Mouse (Mus musculus) gastrocnemius, postnatal 10 days (tissue): ENCODE results near the gene Eras. TPM values are rescaled to one million over a fixed set of nuclear protein-coding genes. Genes with fewer than 3 reads are reported as not detected.
A peak's percentile ranks its signal among the peaks of the same experiment; 100 is the strongest.
"Not testable (repeated sequence)": the region's sequence is repeated elsewhere in the genome, so short reads cannot be mapped to it uniquely, and the experiment has no call there.

Experiments used
- DNase-seq: peaks from one replicate; pipeline ENCODE4 v3.0.0; 2021; ENCODE audit warnings: mixed read lengths
- long read RNA-seq, 2 experiments: library from polyadenylated mRNA; stranded (forward); transcript quantifications; one replicate each; pipeline ENCODE4 v2.0.0; 2021
- total RNA-seq, 2 experiments: library from RNA; stranded (reverse); gene quantifications; 2 replicates each; pipeline ENCODE4 v1.2.3; 2021

Gene Eras
- not detected for total RNA-seq
- long read RNA-seq, experiment 1 = 0 reads
- long read RNA-seq, experiment 2 = 0 reads

DNA sequence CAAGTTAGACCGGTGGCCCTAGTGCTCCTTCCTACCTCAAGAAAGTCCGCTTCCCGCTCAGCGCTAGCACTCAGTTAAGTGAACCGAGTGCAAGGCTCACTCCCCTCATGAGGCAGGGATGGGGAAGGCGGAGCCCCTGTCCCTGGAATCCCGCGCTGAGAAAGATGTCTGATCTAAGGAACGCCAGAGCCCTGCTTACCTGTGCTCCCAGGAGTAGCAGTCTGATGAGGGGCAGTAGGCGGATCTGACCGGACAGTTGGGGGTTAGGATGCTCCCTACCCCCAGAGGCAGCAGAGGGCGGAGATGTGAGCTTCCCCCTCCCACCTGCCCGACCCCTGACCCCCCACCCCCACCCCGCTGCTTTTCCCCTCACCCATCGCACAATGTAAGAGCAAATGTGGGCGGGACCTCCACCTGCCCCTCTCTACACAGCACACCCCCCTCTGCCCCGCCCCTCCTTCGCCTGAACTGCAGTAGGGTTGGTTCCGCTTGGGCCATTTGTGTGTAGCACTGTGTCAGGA, at the start of gene Eras:
TSS of gene Eras (minus strand) at position 338 of the 521 bp plus-strand sequence.
- DNase-seq = no peak

DNA sequence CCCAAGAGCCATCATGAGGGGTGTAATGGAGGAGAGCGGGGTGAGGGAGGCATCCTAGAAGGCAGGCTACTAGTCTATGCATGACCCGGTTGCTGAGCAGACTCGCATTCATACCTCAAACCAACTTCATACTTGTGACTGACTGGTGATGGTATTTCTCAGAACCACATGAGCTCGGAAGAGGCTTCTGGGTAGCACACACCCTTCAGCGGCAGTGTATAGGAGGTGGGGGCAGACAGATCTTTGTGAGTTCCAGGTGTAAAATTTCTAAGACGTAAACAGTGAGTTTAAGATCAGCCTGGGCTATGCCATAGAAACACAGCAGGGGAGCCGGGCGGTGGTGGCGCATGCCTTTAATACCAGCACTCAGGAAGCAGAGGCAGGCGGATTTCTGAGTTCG, 49.5 kb upstream of the Eras start, which contains the start of gene Gata1:
TSS of gene Gata1 (minus strand) at position 180 of the 400 bp plus-strand sequence.
- no peak for DNase-seq

DNA sequence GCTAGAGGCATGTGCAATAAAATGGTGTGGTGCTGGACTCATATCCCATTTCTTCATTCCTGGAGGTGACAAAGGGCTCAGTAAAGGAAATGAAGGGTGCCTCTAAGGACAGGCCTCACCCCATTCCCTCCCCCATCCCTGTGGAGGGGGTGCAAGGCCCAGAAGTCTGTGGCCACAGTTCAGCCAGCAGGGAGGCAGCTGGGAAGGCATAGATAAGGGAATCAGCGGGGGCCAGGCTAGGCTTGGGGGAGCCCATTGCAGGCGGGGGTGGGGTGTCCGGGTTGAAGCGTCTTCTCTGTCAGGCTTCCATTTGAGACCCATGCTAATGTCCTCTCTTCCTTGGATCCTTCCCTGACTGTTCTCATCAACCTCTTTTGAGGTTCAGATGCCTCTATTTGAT, 42.9 kb upstream of the Eras start:
- no peak for DNase-seq

DNA sequence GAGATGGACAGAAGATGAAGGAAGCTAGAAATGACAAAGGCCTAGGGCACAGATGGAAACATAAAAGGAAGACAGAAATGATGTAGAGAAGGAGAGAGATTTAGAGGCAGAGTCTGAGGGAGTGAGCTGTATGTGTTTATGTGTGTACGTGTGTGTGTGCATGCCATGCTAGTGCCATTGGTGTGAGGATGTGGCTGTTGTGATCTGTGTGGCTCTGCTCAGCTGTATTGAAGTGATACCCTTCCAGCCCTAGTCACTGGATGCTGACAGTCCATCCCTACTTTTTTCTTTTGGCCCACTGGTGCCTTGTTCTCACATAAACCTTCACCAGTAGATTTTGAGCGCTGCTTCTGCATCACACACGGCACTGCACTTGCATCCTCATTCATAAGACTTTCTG, 40.5 kb upstream of the Eras start:
- no peak for DNase-seq

DNA sequence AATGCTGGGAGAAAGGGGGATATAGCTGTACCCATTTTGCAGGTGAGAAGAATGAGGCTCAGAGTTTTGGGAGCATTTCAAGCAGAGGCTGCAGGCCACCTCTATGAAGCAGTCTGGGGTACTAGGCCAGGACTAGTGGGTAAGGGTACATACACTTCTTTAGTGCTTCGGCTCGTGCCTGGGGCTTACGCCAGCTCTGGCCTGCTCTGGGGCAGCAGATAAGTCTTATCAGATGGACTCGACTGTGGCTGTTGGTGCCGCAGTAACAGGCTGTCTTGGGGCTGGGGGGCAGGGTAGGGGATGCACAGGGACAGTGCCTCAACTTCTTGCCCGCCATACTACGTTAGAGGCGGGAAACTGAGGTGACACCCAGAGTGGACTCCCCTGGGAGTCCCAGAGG, 39.8 kb upstream of the Eras start:
- DNase-seq = no peak

DNA sequence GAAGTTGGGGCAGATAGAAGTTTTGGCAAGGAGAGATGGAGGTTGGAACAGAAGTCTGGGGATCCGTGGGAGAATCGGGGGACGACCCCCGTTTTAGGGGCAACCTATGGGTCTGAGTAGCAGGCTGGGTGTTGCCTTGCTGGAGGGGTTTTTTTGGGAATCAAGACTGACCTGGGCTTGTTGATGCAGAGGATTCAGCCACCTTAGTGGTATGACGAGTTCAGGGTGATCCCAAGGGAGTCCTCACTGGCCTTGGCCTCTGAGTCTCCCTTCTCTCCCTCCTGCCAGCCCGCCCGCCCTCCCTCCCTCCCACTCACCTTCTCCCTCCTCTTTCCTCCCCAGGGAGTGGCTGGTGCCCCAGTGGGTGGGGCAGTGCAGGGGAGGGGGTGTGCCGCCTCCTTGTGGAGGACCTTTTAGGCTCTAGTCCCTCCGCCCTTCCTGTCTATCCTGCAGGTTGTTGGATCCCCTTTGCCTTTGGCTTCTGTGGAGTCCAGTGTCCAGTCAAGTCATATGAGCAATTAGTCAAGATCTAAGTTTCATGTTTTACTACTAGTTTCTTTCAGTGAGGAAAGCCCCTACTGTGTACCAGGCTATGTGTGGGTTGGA, 39.3 kb upstream of the Eras start:
- no peak for DNase-seq

DNA sequence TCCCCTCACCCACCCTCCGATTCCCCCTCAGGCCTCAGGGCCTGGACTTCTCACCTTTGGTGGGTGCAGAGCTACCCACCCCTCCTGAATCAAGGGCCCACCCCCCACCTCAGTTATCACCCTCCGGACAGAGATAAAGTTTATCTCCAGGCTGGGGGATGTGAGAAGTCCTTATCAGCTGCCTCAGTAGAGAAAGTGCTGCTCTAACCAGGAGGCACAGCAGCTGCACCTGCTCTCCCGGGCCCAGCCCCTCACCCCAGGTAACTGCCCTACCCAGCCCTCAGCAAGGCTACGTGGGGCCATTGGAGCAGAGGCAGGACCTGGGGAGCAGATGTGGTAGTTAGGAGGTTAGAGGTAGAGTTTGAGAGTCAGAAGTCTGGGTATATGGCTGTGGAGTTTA, 37.8 kb upstream of the Eras start:
- DNase-seq = no peak

DNA sequence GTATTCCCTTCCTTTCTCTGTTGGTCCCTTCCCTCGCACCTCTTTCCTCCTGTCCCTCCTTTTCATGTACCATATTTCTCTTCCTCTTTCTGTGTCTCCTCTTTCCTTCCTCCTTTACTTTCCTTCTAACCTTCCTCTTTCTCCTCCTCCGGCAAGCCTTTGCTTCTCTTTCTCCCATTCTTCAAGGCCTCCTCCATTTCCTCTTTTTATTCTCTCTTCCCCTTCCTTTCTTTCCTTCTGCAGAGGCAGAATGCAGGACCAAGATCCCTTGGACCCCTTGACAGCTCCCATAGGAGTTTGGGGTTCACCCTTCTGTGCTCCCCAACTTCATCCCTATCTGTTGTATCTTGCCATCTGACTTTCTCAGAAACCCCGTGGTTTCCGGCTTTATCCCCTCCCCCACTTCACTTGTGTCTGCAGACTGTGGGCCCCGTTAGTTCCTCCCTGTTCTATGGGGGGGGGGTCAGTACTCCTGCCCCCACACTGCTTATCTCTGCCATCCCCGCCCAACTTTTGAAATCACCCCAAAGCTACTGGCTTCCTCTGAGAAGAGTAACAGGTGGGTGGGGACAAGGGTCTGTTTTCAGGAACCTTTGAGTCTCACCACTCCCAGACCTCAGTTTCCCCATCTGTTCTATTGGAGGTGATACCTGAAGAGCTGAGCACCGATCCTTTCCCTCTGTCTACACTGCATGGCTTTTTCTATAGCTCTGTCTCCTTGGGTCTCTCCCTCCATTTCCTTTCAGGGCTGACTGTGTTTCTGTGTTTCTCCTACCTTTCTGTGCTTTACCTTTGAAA, 35.6 kb upstream of the Eras start:
- no peak for DNase-seq

DNA sequence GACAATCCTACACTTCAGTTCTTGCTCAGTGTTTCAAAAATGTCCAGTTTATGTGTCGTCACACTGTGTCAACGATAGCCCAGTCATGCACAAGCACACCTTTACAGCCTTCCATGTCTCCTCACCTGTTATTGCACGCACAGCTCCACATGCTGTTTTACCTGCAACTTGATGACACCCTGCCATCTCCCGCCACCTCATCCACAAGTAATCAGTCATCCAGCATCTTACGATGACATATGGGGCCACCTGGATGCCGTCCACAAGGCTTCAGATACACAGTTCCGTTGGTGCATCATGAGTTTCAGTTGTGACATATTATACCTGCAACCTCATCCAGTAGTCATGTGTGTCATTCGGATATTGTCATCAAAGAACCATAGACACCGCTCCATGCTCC, 30.5 kb upstream of the Eras start:
- no peak for DNase-seq

DNA sequence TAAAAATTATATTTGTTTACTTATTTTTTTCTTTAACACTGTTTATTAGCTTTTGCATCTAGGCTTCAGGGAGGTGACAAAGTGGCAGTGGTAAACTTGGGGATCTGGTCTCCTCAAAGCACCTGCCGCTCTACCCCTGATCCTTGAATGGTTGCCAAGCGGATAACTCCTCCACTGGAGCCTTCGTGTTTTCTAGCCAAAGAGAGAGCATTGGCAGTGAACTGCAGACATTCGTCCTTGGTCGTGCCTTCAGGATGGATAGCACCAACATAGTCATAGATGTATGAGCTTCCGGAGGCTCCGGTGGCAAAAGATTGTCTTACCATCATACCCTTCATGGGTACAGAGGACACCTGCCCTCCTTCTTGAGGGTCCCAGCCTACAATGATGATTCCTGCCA, 21.7 kb upstream of the Eras start:
- no peak for DNase-seq

DNA sequence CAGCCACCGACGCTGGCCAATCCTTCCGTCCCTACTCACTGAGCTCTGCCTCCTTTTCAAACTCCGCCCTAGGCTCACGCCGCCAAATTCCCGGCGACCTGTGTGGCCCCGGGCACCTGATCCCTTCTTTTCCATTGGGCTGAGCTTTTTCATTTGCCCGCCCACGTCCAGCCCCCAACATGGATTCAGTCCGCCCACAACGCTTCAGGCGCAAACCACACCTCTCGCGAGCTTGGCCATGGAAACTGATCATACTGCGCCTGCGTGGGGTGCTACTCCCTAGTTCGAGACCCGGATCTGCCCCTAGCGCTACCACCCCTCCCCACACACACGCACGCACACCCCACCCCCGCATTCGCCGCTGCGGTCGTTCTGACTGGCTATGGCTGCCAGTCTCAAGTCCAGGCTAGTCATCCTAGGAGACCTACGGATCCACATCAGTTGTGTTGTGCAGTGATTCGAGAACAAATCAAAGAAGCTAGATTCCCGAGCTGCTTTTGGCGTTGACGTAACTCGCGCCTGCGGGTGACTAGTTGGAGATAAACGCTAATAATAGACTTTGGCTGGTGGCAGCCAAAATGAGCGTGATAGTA, 19.6 kb upstream of the Eras start:
- DNase-seq = peak; percentile 84

DNA sequence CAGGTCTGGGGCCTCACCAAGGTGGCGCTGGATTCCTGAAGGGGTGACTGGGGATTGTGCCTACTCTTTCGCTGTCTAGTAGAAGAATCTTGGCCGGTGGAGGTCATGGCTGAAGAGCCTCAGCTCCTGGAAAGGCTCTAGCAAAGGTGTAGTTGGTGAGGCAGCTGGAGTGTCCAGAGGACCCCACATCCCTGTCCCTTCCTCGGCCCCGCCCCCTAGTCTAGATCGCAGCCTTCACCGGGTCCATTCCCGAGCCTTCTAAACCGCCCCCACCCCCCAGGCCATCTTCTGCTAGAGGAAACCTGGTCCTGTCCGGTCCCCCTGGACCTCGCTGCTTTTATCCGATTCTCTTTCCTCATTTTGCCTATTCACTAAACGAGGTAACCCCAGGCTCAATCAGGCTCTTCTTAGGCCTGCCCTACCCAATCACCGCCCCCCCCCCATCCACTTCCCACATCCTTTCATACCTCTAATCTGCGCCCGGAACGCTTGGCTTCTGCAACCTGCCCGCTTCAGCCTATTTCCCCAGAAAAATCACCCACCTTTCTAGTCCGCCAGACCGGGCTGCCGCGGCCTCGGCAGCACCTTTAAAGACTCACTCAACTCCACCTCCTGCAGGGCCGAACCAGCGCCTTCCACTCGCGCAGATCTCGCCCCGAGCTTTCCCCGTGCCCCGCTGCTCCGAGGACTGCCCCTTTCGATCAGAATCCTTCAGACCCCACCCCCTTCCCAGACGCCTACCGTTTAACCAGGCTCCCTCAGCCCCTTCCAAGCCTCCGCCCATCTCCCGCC, 18.9 kb upstream of the Eras start, which contains the start of gene Hdac6:
TSS of gene Hdac6 (minus strand) at position 782 of the 792 bp plus-strand sequence.
- DNase-seq = no peak

DNA sequence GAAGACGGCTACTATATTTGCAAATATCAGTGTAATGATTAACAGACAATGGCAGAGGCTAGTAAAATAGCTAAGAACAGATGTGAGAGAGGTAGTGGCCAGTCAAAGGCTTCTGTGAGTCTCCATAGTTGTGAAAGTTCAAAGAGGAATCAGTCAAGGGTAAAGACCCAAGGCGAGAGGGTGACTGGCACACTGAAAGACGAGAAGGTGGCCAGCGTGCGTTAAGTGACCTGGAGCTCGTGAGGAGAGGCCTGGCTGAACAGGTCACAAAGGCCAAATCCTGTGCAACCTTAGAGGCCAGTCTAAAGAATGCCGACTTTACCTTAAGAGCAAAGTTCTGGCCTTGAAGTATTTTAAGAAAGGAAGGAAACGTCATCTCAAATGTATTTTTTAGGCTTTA, 17.2 kb upstream of the Eras start:
- DNase-seq = no peak

DNA sequence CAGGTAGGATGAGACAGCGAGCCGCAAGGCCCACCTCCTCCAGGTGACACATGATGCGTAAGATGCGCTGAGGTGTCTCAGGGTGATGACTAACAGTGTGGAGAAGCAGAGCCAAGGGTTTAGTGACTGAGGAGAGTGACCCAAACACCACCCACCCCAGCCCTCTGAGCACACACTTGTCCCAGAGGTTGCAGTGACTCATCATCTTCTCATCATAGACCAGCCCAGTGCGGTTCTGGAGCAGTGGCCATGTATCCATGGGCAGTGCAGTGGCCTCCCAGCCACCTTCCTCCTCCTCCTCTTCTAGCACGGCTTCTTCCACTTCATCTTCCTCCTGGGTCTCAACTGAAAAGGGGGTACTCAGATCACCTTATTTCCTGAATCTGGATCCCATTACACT, 9.3 kb upstream of the Eras start:
- DNase-seq = no peak

DNA sequence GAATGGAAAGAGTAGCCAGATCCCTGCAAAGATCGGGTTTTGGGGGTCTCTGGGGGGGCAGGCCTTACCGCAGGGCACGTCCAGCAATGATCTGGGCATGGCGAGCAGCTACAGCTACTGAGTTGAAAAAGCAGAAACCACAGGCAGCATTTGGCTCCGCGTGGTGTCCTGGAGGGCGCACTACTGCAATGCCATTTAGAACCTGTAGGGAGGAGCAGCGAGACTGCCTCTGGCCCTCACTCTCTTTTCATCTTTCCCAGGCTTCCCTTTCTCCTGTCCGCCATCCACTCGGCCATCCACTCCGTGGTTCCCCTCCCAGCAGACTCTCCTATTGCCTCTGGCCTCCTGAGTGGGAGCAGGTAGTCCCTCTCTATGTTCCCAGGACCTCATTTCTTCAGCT, 8.5 kb upstream of the Eras start:
- no peak for DNase-seq

DNA sequence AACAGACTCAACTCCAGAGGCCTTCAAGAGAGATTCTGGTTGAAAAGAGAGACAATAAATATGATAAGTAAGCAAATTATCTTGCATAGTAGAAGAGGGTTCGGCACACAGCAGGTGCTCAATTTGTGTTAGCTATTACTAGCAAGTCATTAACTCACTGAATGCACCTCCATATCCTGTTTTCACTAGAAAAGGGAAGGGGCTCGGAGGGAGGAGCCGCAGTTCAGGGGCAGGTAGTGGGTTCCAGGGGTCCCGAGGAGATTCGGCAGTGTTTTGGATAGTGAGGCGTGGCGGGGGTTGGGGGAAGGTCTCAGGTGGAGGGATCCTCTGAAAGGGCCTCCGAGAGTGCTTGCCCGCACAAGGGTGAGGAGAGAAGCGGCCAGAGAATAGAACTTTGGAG, 1.3 kb downstream of the Eras start:
- DNase-seq = no peak

DNA sequence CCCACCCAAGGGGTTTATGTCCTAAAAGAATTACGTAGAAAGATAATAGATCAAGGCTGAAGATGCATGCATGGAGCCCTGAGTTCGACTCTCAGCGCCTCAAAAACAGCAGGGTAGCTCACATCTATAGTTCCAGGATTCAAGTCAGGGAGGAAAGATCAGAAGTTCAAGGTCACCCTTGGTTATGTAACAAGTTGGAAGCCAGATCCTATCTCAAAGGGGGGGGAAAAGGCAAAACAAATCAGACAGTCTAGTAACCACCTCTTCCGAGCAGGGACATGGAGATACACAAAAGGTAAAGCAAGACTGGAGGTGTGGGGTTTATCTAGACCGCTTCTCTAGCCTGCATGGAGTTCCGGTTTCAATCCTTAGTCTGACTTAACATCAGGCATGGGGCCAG, 2.1 kb downstream of the Eras start:
- no peak for DNase-seq

DNA sequence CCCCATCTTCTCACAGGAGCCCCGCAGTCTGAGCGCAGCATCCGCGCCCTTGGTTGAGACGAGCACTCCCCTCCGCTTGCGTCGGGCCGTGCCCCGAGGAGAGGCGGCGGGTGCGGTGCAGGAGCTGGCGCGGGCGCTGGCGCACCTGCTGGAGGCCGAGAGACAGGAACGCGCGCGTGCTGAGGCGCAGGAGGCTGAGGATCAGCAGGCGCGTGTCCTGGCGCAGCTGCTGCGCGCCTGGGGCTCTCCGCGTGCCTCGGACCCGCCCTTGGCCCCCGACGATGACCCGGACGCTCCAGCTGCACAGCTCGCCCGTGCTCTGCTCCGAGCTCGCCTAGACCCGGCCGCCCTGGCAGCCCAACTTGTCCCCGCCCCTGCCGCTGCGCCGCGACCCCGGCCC, 6.4 kb downstream of the Eras start:
- DNase-seq = no peak

DNA sequence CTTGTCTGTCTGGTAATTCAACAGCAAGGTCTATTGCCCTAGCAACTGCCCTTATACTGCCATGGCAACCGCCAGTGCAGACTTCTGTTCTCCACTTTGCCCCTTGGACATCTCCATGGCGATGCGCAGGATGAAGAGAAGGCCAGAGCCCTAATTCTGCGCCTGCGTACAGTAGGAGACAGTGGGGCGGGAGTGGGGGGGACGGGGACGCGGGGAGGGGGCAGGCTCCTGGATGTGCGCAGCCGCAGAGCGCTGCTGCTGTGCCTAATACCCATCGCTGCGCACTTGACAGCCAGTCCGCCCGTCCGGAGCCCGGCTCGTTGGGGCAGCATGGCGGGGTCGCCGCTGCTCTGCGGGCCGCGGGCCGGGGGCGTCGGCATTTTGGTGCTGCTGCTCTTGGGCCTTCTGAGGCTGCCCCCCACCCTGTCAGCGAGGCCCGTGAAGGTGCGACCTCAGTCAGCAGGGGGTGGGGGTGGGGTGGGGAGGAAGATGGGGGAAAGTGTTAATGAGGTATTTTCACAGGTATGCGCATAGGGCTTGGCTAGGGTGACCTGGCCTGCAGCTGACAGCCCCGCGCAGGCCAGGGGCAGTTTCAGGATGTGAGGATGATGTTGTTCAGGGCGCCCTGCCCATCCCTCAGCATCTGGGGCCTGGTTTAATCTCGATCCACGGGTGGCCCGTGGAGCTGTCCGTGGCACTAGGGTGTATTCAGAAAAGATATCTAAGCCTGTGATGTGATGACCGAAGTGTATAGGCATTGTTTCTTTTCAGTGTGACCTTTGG, 8.6 kb downstream of the Eras start, which contains the start of gene Pcsk1n:
TSS of gene Pcsk1n (plus strand) at position 222 of the 783 bp plus-strand sequence.
- no peak for DNase-seq

DNA sequence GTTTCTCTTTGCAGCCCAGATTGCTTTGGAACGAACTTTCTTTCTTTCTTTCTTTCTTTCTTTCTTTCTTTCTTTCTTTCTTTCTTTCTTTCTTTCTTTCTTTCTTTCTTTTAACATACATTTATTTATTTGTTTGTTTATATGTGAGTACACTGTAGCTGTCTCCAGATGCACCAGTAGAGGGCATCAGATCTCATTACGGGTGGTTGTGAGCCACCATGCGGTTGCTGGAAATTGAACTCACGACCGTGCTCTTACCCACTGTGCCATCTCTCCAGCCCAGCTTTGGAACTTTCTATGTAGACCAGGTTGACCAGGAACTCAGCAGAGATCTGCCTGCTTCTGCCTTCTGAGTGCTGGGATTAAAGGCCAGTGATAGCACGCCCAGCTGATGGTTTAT, 10.4 kb downstream of the Eras start:
- not testable (repeated sequence) for DNase-seq

DNA sequence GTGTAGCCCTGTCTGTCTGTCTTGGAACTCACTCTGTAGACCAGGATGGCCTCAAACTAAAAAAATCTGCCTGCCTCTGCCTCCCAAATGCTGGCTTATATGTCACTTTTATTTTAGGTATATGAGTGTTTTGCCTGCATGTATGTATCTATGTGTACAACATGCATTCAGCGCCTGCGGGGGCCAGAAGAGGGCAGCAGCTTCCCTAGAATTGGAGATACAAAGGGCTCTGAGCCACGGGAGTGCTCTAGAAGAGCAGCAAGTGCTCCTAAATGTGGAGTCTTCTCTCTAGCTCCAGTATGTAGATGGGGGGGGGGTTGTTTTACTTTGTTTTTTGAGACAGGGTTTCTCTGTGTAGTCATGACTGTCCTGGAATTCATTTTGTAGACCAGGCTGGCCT, 12.7 kb downstream of the Eras start:
- not testable (repeated sequence) for DNase-seq
